Mouse (Mus musculus) thymus, adult 18-20 months (tissue): ENCODE data around the gene Ccdc57.
"Not testable (repeated sequence)": the region's sequence is repeated elsewhere in the genome, so short reads cannot be mapped to it uniquely, and the experiment has no call there.

ENCODE experiments used
- DNase-seq, 2 experiments: peaks; one replicate each; pipeline ENCODE4 v3.0.0; 2022; ENCODE audit warnings: mixed read lengths in 2 of 2

Ccdc57 gene

DNA sequence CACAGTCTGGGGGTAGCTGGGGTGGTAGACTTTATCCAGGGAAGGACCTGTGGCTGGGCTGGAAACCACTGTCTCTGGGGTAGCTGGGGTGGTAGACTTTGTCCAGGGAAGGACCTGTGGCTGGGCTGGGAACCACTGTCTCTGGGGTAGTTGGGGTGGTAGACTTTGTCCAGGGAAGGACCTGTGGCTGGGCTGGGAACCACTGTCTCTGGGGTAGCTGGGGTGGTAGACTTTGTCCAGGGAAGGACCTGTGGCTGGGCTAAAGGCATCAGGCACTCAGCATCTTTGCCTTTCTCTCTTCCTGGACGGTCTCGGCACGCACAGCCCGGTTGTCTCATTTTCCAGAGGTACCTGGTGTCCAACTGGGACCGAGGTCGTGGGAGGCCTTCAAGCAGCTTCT, 151.3 kb downstream of the Ccdc57 start:
- DNase-seq = not testable (repeated sequence)

DNA sequence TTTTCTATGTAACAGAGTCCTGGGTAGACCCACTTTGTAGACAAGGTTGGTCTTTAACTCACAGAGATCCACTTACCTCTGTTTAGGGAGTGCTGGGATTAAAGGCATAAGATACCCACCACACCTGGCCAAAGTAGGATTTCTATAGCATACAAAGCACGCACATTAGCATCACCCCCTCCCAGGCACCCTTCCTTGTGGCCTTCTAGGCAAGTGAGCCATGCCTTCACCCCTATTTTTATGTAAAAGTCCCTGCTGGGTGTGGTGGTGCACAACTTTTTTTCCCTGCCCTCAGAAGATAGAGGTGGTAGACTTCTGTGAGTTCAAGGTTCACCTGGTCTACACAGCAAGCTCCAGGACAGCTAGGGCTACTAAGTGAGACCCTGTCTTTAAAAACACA, 152.8 kb downstream of the Ccdc57 start:
- DNase-seq = no peak

- no peak for DNase-seq
Measured at GRCm38 (mm10) chr11:120777123-120777522, 155.5 kb downstream of the Ccdc57 start.
